20 mouse cellular contexts compared by ENCODE assay signal in the genomic region with DNA sequence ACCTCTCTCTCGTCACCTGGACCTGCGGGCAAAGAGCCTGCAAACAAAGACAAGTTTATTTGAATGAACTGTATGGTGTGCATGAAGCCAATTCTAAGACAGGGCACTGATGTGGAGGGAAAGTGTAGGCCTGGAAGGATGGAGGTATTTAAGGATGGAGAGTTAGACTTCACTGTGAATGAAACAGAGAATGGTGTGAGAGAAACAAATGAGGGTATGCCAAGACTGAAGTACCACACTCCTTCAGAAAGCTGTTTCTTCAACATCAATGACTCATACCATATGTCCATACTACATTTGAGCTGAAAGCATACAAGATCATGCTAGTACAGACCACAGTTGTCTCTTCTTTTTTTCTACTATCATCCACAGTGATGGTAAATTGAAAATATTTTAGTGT.
DNase-seq lines count a peak whose midpoint lies in the region; ATAC-seq lines count a peak whose summit lies in the region.
"Had no signal": no experiment of that assay in that cellular context is flagged by ENCODE, and none has a peak within 500 bp of the region (broad histone marks: within the 10 kb centered on the region; RNA-seq: fewer than 3 reads in every experiment).

No protein-coding gene starts in this region.

- intact Hi-C loops in left cerebral cortex, postnatal 4 days (cut with DNase I) = no loop called here

- peak; percentile 100 for ATAC-seq in frontal cortex, adult (ENCODE audit: low TSS enrichment)
- ATAC-seq: forebrain, embryonic 15.5 days; hindbrain, embryonic 16.5 days; intestine, embryonic 15.5 days; Patski had no signal

- DNase-seq in frontal cortex, postnatal 25 days (ENCODE audit: low spot score in 2 of 2) = no peak
- peak; percentile 4 for DNase-seq in left cerebral cortex, adult 11 months (ENCODE audit: low spot score)
- no peak for DNase-seq in left cerebral cortex, postnatal 4 days
- DNase-seq in brain, adult 2 months (ENCODE audit: low read depth, low spot score) = peak; percentile 71
- DNase-seq in telencephalon, adult 2 months (ENCODE audit: low read depth, low spot score) = peak; percentile 69
- DNase-seq in testis, postnatal 14 days (ENCODE audit: low spot score) = no peak
- DNase-seq: adrenal gland, postnatal 10 days; adrenal gland, postnatal 36 days; B cell, adult 2 months; cerebellum, adult 11 months; cerebellum, adult 2 months; cerebellum, adult 9-11 months; cerebellum, postnatal 25 days; gastrocnemius, postnatal 10 days; heart, adult 11 months had no signal

Comparison
In these comparisons a context has a peak if more than half of its experiments do, and no peak if none do; other contexts are left out.
1. DNase-seq: peak in left cerebral cortex, adult 11 months (single experiment), brain, adult 2 months (single experiment) and telencephalon, adult 2 months (single experiment); none in frontal cortex, postnatal 25 days (0 of 2), left cerebral cortex, postnatal 4 days (single experiment) and testis, postnatal 14 days (single experiment).